Mouse (Mus musculus) C2C12 (cell line): ENCODE measurements around the gene Ocel1.

Experiments used
- CTCF ChIP-seq: IDR thresholded peaks from one replicate; pipeline ENCODE4 v1.5.1; 2011; ENCODE audit not compliant: control insufficient read depth, insufficient read depth, insufficient read length
- MAX ChIP-seq: IDR thresholded peaks from one replicate; pipeline ENCODE4 v1.6.1; 2011; ENCODE audit warnings: mild to moderate bottlenecking, control low read depth

GRCm38 (mm10) chr8:71322939-71323338 lies 48.2 kb upstream of the Ocel1 start:
- TF ChIP-seq CTCF: no peak
- no peak for TF ChIP-seq MAX
